Mouse (Mus musculus): Measurements from ENCODE around the gene Prkcz.

DNA sequence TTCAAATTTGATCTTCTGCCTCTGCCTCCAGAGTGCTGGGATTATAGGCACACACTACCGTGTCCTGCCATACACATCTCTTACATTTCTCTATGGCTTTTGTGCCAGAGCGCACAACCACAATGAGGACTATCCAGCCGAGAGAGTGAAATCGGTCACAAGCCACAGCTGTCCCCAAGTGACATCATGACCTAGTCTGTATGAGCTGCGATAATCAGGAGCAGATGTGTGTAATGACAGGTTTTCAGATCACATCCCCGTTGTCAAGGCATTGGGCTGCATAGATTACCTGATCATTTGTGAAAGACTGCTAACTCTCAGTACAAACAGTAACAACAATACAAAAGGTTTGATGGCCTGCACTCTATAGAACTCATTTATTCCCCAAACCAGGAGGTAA, 83.2 kb downstream of the Prkcz start:
- TF ChIP-seq CTCF (IDR thresholded peaks at IDR 0.05; ENCODE audit: low read depth) (no peak), EP300 (IDR thresholded peaks at IDR 0.05; ENCODE audit: low read depth) (no peak)
